Mouse (Mus musculus): ENCODE measurements at regions not wholly inside any gene's neighbourhood (a gene's known extent, or its start where the extent isn't known, plus 50 kb on each side); places are given as distances from the start of the nearest gene placed in this dataset.

- no peaks in the 10 kb centered on the region for H3K27me3 ChIP-seq (ENCODE audit: control insufficient read depth, insufficient read depth, low read length)
- H3K27ac ChIP-seq (ENCODE audit: low read depth, low read length) = no peak overlapping the region
- DNase-seq (ENCODE audit: low spot score) (no peak), ATAC-seq (replicated peaks; ENCODE audit: low FRiP score) (peak; percentile 56; the same call in 1 of the 2 replicates)
- no peaks in the 10 kb centered on the region for H3K36me3 ChIP-seq (ENCODE audit: control insufficient read depth, insufficient read depth, low read length)
- no peaks in the 10 kb centered on the region for H3K4me1 ChIP-seq (replicated peaks; ENCODE audit: control insufficient read depth, insufficient read depth, low read length)
- H3K9ac ChIP-seq (ENCODE audit: low read length) = no peak overlapping the region
- H3K4me2 ChIP-seq (ENCODE audit: low read depth, low read length, severe bottlenecking) = no peak overlapping the region
- no peak overlapping the region for H3K4me3 ChIP-seq (ENCODE audit: low read depth, low read length)
- H3K9me3 ChIP-seq (ENCODE audit: control insufficient read depth, low read length) = no peaks in the 10 kb centered on the region
Measured at GRCm38 (mm10) chr2:123401064-123401463, 636.0 kb downstream of the Sqor start.

DNA sequence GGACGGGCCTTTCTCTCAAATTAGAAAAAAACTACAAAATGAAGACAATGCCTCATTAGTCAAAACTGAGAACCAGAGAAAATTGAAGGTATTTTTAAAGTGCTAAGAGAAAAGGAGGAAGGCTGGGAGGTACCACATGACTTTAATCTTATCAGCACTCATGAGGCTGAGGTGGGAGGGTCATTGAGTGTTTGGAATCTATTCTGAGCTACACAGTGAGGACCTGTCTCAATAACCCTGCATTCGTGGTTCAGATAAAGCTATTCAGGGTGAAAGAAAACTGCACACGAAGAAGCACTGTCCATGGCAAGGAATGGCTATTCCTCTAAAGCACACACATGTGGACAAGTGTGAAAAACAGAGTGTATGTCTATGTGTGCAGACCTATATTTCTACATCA lies 644.0 kb downstream of the Sqor start:
- no peak overlapping the region for H3K9ac ChIP-seq (ENCODE audit: low read length)
- WGBS = 77% methylated on average over 3 of the region's 3 CpGs
- H3K36me3 ChIP-seq (ENCODE audit: control insufficient read depth, insufficient read depth, low read length) = no peaks in the 10 kb centered on the region
- ATAC-seq (replicated peaks; ENCODE audit: low FRiP score) = no peak
- H3K4me2 ChIP-seq (ENCODE audit: low read depth, low read length, severe bottlenecking) = no peak overlapping the region
- no peak overlapping the region for H3K27ac ChIP-seq (ENCODE audit: low read depth, low read length)
- no peak overlapping the region for H3K4me3 ChIP-seq (ENCODE audit: low read depth, low read length)
- DNase-seq (ENCODE audit: low spot score) = no peak
- no peaks in the 10 kb centered on the region for H3K9me3 ChIP-seq (ENCODE audit: control insufficient read depth, low read length)
- H3K4me1 ChIP-seq (replicated peaks; ENCODE audit: control insufficient read depth, insufficient read depth, low read length) = no peaks in the 10 kb centered on the region
- no peaks in the 10 kb centered on the region for H3K27me3 ChIP-seq (ENCODE audit: control insufficient read depth, insufficient read depth, low read length)

GRCm38 (mm10) chr2:123458034-123458677 lies 631.6 kb upstream of the Sema6d start:
- DNase-seq (ENCODE audit: low spot score) = no peak
- Histone ChIP-seq H3K9ac (ENCODE audit: low read length) (no peak overlapping the region), H3K27me3 (ENCODE audit: control insufficient read depth, insufficient read depth, low read length) (no peaks in the 10 kb centered on the region), H3K4me3 (ENCODE audit: low read depth, low read length) (no peak overlapping the region), H3K9me3 (ENCODE audit: control insufficient read depth, low read length) (no peaks in the 10 kb centered on the region), H3K27ac (ENCODE audit: low read depth, low read length) (no peak overlapping the region), H3K4me2 (ENCODE audit: low read depth, low read length, severe bottlenecking) (no peak overlapping the region), H3K4me1 (replicated peaks; ENCODE audit: control insufficient read depth, insufficient read depth, low read length) (no peaks in the 10 kb centered on the region), H3K36me3 (ENCODE audit: control insufficient read depth, insufficient read depth, low read length) (no peaks in the 10 kb centered on the region)
- ATAC-seq (replicated peaks; ENCODE audit: low FRiP score) = no peak
- WGBS = 79% methylated on average over 5 of the region's 5 CpGs

- Histone ChIP-seq H3K4me3 (ENCODE audit: low read depth, low read length) (no peak overlapping the region), H3K9ac (ENCODE audit: low read length) (no peak overlapping the region), H3K36me3 (ENCODE audit: control insufficient read depth, insufficient read depth, low read length) (no peaks in the 10 kb centered on the region), H3K4me1 (replicated peaks; ENCODE audit: control insufficient read depth, insufficient read depth, low read length) (no peaks in the 10 kb centered on the region), H3K27me3 (ENCODE audit: control insufficient read depth, insufficient read depth, low read length) (no peaks in the 10 kb centered on the region), H3K9me3 (ENCODE audit: control insufficient read depth, low read length) (no peaks in the 10 kb centered on the region), H3K4me2 (ENCODE audit: low read depth, low read length, severe bottlenecking) (no peak overlapping the region), H3K27ac (ENCODE audit: low read depth, low read length) (no peak overlapping the region)
- ATAC-seq (replicated peaks; ENCODE audit: low FRiP score) (0 out of 2 replicates have a peak, but pooled peaks have one; percentile 39), DNase-seq (ENCODE audit: low spot score) (no peak)
- 46% methylated on average over 2 of the region's 2 CpGs for WGBS
Measured at GRCm38 (mm10) chr2:123473840-123474239, 615.9 kb upstream of the Sema6d start.

GRCm38 (mm10) chr2:123486681-123487080 lies 603.1 kb upstream of the Sema6d start:
- H3K4me1 ChIP-seq (replicated peaks; ENCODE audit: control insufficient read depth, insufficient read depth, low read length) = no peaks in the 10 kb centered on the region
- WGBS = 52% methylated on average over 1 of the region's 1 CpGs
- ATAC-seq (replicated peaks; ENCODE audit: low FRiP score) = no peak
- no peaks in the 10 kb centered on the region for H3K36me3 ChIP-seq (ENCODE audit: control insufficient read depth, insufficient read depth, low read length)
- H3K4me3 ChIP-seq (ENCODE audit: low read depth, low read length) = no peak overlapping the region
- no peaks in the 10 kb centered on the region for H3K27me3 ChIP-seq (ENCODE audit: control insufficient read depth, insufficient read depth, low read length)
- DNase-seq (ENCODE audit: low spot score) = no peak
- no peak overlapping the region for H3K9ac ChIP-seq (ENCODE audit: low read length)
- no peak overlapping the region for H3K27ac ChIP-seq (ENCODE audit: low read depth, low read length)
- H3K4me2 ChIP-seq (ENCODE audit: low read depth, low read length, severe bottlenecking) = no peak overlapping the region
- H3K9me3 ChIP-seq (ENCODE audit: control insufficient read depth, low read length) = no peaks in the 10 kb centered on the region

DNA sequence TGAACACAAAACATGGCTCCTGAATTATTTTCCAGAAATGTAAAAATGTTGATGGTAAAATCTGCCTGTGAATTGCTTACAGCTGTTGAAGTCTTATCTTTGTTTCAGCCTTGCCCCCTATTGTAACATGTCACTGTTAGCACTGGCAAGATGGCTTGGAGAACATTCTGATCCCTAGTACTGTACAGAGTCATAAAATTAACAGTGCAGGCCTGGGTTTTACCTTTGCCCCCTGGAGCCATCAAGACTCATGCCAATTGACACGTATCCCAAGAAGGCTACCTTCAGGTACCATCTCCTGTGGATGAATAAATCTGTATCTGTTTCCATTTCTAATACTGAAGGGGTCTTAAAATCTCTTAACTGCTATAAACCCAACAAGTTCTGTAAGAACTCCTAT lies 583.6 kb upstream of the Sema6d start:
- Histone ChIP-seq H3K27ac (ENCODE audit: low read depth, low read length) (no peak overlapping the region), H3K36me3 (ENCODE audit: control insufficient read depth, insufficient read depth, low read length) (no peaks in the 10 kb centered on the region), H3K4me1 (replicated peaks; ENCODE audit: control insufficient read depth, insufficient read depth, low read length) (no peaks in the 10 kb centered on the region), H3K4me3 (ENCODE audit: low read depth, low read length) (no peak overlapping the region), H3K27me3 (ENCODE audit: control insufficient read depth, insufficient read depth, low read length) (no peaks in the 10 kb centered on the region), H3K9ac (ENCODE audit: low read length) (no peak overlapping the region), H3K4me2 (ENCODE audit: low read depth, low read length, severe bottlenecking) (no peak overlapping the region), H3K9me3 (ENCODE audit: control insufficient read depth, low read length) (no peaks in the 10 kb centered on the region)
- no peak for DNase-seq (ENCODE audit: low spot score)
- WGBS = 80% methylated on average over 1 of the region's 1 CpGs
- no peak for ATAC-seq (replicated peaks; ENCODE audit: low FRiP score)

DNA sequence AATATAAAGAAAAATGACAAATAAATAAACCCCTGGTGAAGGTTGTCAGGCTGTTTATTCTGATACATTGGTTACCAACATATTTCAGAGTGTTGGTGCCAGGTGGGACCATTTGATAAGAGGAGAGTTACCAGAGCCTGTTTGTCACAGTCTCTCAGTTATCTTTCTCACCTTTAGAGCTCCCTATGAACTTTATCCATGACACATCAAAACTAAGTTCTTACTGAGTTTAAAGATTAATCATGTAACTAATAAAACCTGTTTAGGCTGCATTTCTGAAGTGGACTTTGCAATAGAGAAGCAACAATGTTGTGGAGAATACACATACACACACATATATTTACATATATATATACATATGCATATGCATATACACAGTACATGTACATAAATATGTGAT lies 582.7 kb upstream of the Sema6d start:
- no peak overlapping the region for H3K27ac ChIP-seq (ENCODE audit: low read depth, low read length)

GRCm38 (mm10) chr2:123528915-123529314 lies 560.9 kb upstream of the Sema6d start:
- Histone ChIP-seq H3K36me3 (ENCODE audit: control insufficient read depth, insufficient read depth, low read length) (no peaks in the 10 kb centered on the region), H3K4me2 (ENCODE audit: low read depth, low read length, severe bottlenecking) (no peak overlapping the region), H3K4me1 (replicated peaks; ENCODE audit: control insufficient read depth, insufficient read depth, low read length) (no peaks in the 10 kb centered on the region), H3K27ac (ENCODE audit: low read depth, low read length) (no peak overlapping the region), H3K9me3 (ENCODE audit: control insufficient read depth, low read length) (no peaks in the 10 kb centered on the region), H3K4me3 (ENCODE audit: low read depth, low read length) (no peak overlapping the region), H3K27me3 (ENCODE audit: control insufficient read depth, insufficient read depth, low read length) (no peaks in the 10 kb centered on the region), H3K9ac (ENCODE audit: low read length) (no peak overlapping the region)
- 76% methylated on average over 1 of the region's 1 CpGs for WGBS
- DNase-seq (ENCODE audit: low spot score) = no peak
- no peak for ATAC-seq (replicated peaks; ENCODE audit: low FRiP score)

More for the DNA sequence above, 582.7 kb upstream of the Sema6d start:
- no peaks in the 10 kb centered on the region for H3K27me3 ChIP-seq (ENCODE audit: control insufficient read depth, insufficient read depth, low read length)
- no peak for DNase-seq (ENCODE audit: low spot score)
- no peak overlapping the region for H3K4me2 ChIP-seq (ENCODE audit: low read depth, low read length, severe bottlenecking)
- no peak for ATAC-seq (replicated peaks; ENCODE audit: low FRiP score)
- no peak overlapping the region for H3K9ac ChIP-seq (ENCODE audit: low read length)
- H3K4me3 ChIP-seq (ENCODE audit: low read depth, low read length) = no peak overlapping the region
- H3K36me3 ChIP-seq (ENCODE audit: control insufficient read depth, insufficient read depth, low read length) = no peaks in the 10 kb centered on the region
- H3K4me1 ChIP-seq (replicated peaks; ENCODE audit: control insufficient read depth, insufficient read depth, low read length) = no peaks in the 10 kb centered on the region
- no peaks in the 10 kb centered on the region for H3K9me3 ChIP-seq (ENCODE audit: control insufficient read depth, low read length)

DNA sequence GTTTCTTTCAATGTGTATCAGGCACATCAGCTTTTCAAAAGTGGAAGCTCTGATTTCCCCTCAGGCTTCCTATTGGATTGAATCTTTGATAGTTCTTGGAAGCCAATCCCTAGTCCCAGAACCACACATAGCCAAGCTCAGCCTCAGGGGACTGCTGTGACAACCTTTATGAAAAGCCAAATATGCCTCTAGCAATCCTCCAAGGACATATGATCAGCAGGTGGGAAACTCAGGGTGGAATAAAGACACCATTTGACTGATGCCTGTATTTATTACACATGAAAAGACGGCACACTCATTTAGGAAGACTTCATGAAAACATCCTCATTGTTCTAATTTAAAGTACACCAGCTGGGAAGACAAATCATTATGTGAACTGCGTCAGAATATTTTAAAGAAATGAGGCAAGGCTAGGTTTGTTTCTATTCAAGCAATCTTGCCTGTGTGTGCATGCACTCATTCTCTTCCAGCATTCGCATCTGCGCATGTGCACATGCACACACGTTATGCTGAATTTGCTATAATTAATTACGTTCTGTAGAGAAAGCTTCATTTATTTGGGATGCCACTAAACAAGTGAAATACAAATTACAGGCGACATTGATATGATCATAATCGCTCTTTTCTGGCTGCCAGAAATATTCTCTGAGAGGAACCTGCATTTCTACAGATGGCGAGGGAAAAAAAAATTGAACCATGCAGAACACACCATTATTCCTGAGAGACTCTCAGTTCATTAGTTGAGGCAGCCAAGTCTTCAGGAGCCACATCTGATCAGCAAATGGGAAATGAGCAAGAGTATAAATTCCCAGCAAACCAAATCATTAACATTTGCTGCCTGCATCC lies 556.6 kb upstream of the Sema6d start:
- Histone ChIP-seq H3K9ac (ENCODE audit: low read length) (no peak overlapping the region), H3K9me3 (ENCODE audit: control insufficient read depth, low read length) (no peaks in the 10 kb centered on the region), H3K27me3 (ENCODE audit: control insufficient read depth, insufficient read depth, low read length) (no peaks in the 10 kb centered on the region), H3K4me3 (ENCODE audit: low read depth, low read length) (no peak overlapping the region), H3K27ac (ENCODE audit: low read depth, low read length) (no peak overlapping the region), H3K4me1 (replicated peaks; ENCODE audit: control insufficient read depth, insufficient read depth, low read length) (no peaks in the 10 kb centered on the region), H3K36me3 (ENCODE audit: control insufficient read depth, insufficient read depth, low read length) (no peaks in the 10 kb centered on the region), H3K4me2 (ENCODE audit: low read depth, low read length, severe bottlenecking) (no peak overlapping the region)
- DNase-seq (ENCODE audit: low spot score) = no peak
- no peak for ATAC-seq (replicated peaks; ENCODE audit: low FRiP score)
- WGBS = 79% methylated on average over 9 of the region's 9 CpGs
